Mouse (Mus musculus): ENCODE measurements around the gene Olfr1459. TPM values are rescaled to one million over a fixed set of nuclear protein-coding genes. Genes with fewer than 3 reads are reported as not detected.

The Olfr1459 gene
- not detected in 2 replicates for polyA plus RNA-seq (2014; fragmentation: Nextera tagmentation; extraction: Ambion mirVana)

- DNase-seq, result no peak
- Histone ChIP-seq H3K4me2 (ENCODE audit: low read length) (no peak within 1 kb of the TSS), H3K9me3 (ENCODE audit: control insufficient read depth, low read length) (peaks cover 18% of the 10 kb centered on the region; the same call in 1 of the 2 replicates), H3K27ac (replicated peaks; ENCODE audit: low read depth, low read length) (no peak within 1 kb of the TSS), H3K4me3 (replicated peaks; ENCODE audit: low read depth, low read length) (no peak within 1 kb of the TSS), H3K4me1 (ENCODE audit: control insufficient read depth, insufficient read depth, low read length) (no peaks in the 10 kb centered on the region), H3K9ac (replicated peaks; ENCODE audit: low read length) (no peak within 1 kb of the TSS), H3K27me3 (ENCODE audit: control insufficient read depth, insufficient read depth, low read length) (no peaks in the 10 kb centered on the region), H3K36me3 (ENCODE audit: control insufficient read depth, insufficient read depth, low read length) (no peaks in the 10 kb centered on the region)
- no peak for ATAC-seq (ENCODE audit: low FRiP score, low TSS enrichment)
- WGBS, result 76% methylated on average over 1 of the region's 1 CpGs
Measured at GRCm38 (mm10) chr19:13149449-13149848, at the start of gene Olfr1459. Olfr1459 (minus strand) TSS chr19:13149549.

DNA sequence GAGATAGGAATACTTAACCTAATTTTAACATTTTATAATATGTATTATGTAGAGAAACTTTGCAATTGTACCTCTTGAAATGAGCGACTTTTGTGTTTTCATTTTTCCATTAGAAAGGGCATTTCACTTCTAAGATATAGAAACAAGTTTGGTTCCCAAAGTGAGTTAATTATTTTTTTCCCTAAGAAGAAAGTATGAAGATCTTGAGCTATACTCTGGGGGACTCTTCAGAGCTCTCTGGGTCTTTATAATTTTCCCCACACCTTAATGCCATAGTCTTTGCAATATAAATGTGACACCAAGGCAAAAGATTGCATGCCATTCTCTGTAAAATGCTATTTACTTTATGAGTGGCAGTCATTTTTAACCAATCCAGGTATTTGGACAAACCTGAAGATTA lies 36.1 kb upstream of the Olfr1459 start, which contains the start of gene Olfr1462:
Gene Olfr1462, plus strand, starts transcription at position 301 of the 400 bp plus-strand sequence.
- no peak for ATAC-seq (ENCODE audit: low FRiP score, low TSS enrichment)
- Histone ChIP-seq H3K4me1 (ENCODE audit: control insufficient read depth, insufficient read depth, low read length) (no peaks in the 10 kb centered on the region), H3K27me3 (ENCODE audit: control insufficient read depth, insufficient read depth, low read length) (no peaks in the 10 kb centered on the region), H3K4me3 (replicated peaks; ENCODE audit: low read depth, low read length) (no peak within 1 kb of the TSS), H3K27ac (replicated peaks; ENCODE audit: low read depth, low read length) (no peak within 1 kb of the TSS), H3K4me2 (ENCODE audit: low read length) (no peak within 1 kb of the TSS), H3K9me3 (ENCODE audit: control insufficient read depth, low read length) (peaks cover 9% of the 10 kb centered on the region; the same call in 1 of the 2 replicates), H3K9ac (replicated peaks; ENCODE audit: low read length) (no peak within 1 kb of the TSS), H3K36me3 (ENCODE audit: control insufficient read depth, insufficient read depth, low read length) (no peaks in the 10 kb centered on the region)
- no peak for DNase-seq
- WGBS, result 86% methylated on average over 1 of the region's 1 CpGs

DNA sequence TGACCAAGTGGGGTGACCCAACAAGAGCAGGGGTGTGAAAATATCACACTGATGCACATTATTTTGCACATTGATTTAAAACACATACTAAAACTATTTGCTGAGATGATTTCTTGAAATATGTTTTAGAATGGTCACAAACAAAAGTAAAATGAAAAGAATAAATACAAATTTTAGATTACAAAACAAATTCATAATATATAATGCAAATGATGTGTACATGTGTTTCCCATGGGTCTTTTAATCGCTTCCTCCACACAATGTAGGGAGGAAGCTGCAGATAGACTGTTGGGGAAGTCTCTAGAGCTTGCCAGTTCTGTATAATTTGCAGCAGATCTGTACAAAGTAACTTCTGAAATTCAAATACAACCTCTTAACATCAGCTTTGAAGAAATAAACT lies 13.4 kb upstream of the Olfr1459 start, which contains the start of gene Olfr1461:
Gene Olfr1461, plus strand, starts transcription at position 301 of the 400 bp plus-strand sequence.
- no peaks in the 10 kb centered on the region for H3K4me1 ChIP-seq (ENCODE audit: control insufficient read depth, insufficient read depth, low read length)
- H3K9me3 ChIP-seq (ENCODE audit: control insufficient read depth, low read length), result peaks cover 3% of the 10 kb centered on the region; the same call in 1 of the 2 replicates
- H3K4me3 ChIP-seq (replicated peaks; ENCODE audit: low read depth, low read length), result no peak within 1 kb of the TSS
- H3K4me2 ChIP-seq (ENCODE audit: low read length), result no peak within 1 kb of the TSS
- no peaks in the 10 kb centered on the region for H3K27me3 ChIP-seq (ENCODE audit: control insufficient read depth, insufficient read depth, low read length)
- no peak within 1 kb of the TSS for H3K27ac ChIP-seq (replicated peaks; ENCODE audit: low read depth, low read length)
- no peak for ATAC-seq (ENCODE audit: low FRiP score, low TSS enrichment)
- no peak for DNase-seq
- H3K36me3 ChIP-seq (ENCODE audit: control insufficient read depth, insufficient read depth, low read length), result no peaks in the 10 kb centered on the region
- 35% methylated on average over 1 of the region's 1 CpGs for WGBS
- no peak within 1 kb of the TSS for H3K9ac ChIP-seq (replicated peaks; ENCODE audit: low read length)

- H3K4me2 ChIP-seq (ENCODE audit: low read length), result no peak within 1 kb of the TSS
- H3K27me3 ChIP-seq (ENCODE audit: control insufficient read depth, insufficient read depth, low read length), result no peaks in the 10 kb centered on the region
- no peak within 1 kb of the TSS for H3K9ac ChIP-seq (replicated peaks; ENCODE audit: low read length)
- no peak within 1 kb of the TSS for H3K27ac ChIP-seq (replicated peaks; ENCODE audit: low read depth, low read length)
- ATAC-seq (ENCODE audit: low FRiP score, low TSS enrichment) (no peak), DNase-seq (no peak)
- peaks cover 7% of the 10 kb centered on the region for H3K9me3 ChIP-seq (ENCODE audit: control insufficient read depth, low read length)
- 93% methylated on average over 3 of the region's 3 CpGs for WGBS
- H3K36me3 ChIP-seq (ENCODE audit: control insufficient read depth, insufficient read depth, low read length), result no peaks in the 10 kb centered on the region
- no peaks in the 10 kb centered on the region for H3K4me1 ChIP-seq (ENCODE audit: control insufficient read depth, insufficient read depth, low read length)
- no peak within 1 kb of the TSS for H3K4me3 ChIP-seq (replicated peaks; ENCODE audit: low read depth, low read length)
Measured at GRCm38 (mm10) chr19:13106675-13107074, 42.7 kb downstream of the Olfr1459 start, which contains the start of gene Olfr1458. Olfr1458 (minus strand) TSS chr19:13106775.

GRCm38 (mm10) chr19:13097791-13098190 lies 51.6 kb downstream of the Olfr1459 start, which contains the start of gene Olfr1457:
Olfr1457 (minus strand) TSS chr19:13097891.
- DNase-seq (no peak), ATAC-seq (ENCODE audit: low FRiP score, low TSS enrichment) (no peak)
- Histone ChIP-seq H3K36me3 (ENCODE audit: control insufficient read depth, insufficient read depth, low read length) (no peaks in the 10 kb centered on the region), H3K4me1 (ENCODE audit: control insufficient read depth, insufficient read depth, low read length) (no peaks in the 10 kb centered on the region), H3K4me2 (ENCODE audit: low read length) (no peak within 1 kb of the TSS), H3K4me3 (replicated peaks; ENCODE audit: low read depth, low read length) (no peak within 1 kb of the TSS), H3K9ac (replicated peaks; ENCODE audit: low read length) (no peak within 1 kb of the TSS), H3K9me3 (ENCODE audit: control insufficient read depth, low read length) (0 out of 2 replicates have a peak, but pooled peaks cover 19% of the 10 kb centered on the region), H3K27ac (replicated peaks; ENCODE audit: low read depth, low read length) (no peak within 1 kb of the TSS), H3K27me3 (ENCODE audit: control insufficient read depth, insufficient read depth, low read length) (no peaks in the 10 kb centered on the region)
- WGBS, result 71% methylated on average over 2 of the region's 2 CpGs

DNA sequence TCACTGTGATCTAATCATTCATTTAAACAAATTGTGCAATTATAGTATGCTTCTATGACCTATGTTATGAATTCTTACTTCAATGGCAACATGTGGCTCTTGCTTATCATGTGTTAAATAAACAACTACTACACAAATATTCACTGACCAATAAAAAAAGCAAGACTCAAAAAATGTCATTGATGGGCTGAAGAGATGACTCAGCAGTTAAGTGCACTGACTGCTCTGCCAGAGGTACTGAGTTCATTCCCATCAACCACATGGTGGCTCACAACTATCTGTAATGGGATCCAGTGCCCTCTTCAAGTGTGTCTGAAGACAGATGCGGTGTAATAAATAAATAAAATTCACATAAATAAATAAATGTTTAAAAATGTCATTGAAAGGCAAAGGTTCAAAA lies 55.4 kb downstream of the Olfr1459 start:
- peaks cover 21% of the 10 kb centered on the region; the same call in 1 of the 2 replicates for H3K9me3 ChIP-seq (ENCODE audit: control insufficient read depth, low read length)
- H3K27me3 ChIP-seq (ENCODE audit: control insufficient read depth, insufficient read depth, low read length), result no peaks in the 10 kb centered on the region
- H3K4me3 ChIP-seq (replicated peaks; ENCODE audit: low read depth, low read length), result no peak overlapping the region
- ATAC-seq (ENCODE audit: low FRiP score, low TSS enrichment) (no peak), DNase-seq (no peak)
- H3K4me2 ChIP-seq (ENCODE audit: low read length), result no peak overlapping the region
- no peak overlapping the region for H3K27ac ChIP-seq (replicated peaks; ENCODE audit: low read depth, low read length)
- no peak overlapping the region for H3K9ac ChIP-seq (replicated peaks; ENCODE audit: low read length)
- H3K4me1 ChIP-seq (ENCODE audit: control insufficient read depth, insufficient read depth, low read length), result no peaks in the 10 kb centered on the region
- WGBS, result 86% methylated on average over 1 of the region's 1 CpGs
- no peaks in the 10 kb centered on the region for H3K36me3 ChIP-seq (ENCODE audit: control insufficient read depth, insufficient read depth, low read length)

Other genes with a start within 250 kb of the Olfr1459 start
- gene Olfr1447, start 245.8 kb downstream of the Olfr1459 start, polyA plus RNA-seq (2014; fragmentation: Nextera tagmentation; extraction: Ambion mirVana), result not detected in 2 replicates
- gene Olfr1448, start 225.1 kb downstream of the Olfr1459 start, polyA plus RNA-seq (2014; fragmentation: Nextera tagmentation; extraction: Ambion mirVana), result not detected in 2 replicates
- gene Olfr1449, start 218.7 kb downstream of the Olfr1459 start, polyA plus RNA-seq (2014; fragmentation: Nextera tagmentation; extraction: Ambion mirVana), result not detected in 2 replicates
- gene Olfr1450, start 199.3 kb downstream of the Olfr1459 start, polyA plus RNA-seq (2014; fragmentation: Nextera tagmentation; extraction: Ambion mirVana), result not detected in 2 replicates
- gene Olfr1451, start 154.5 kb downstream of the Olfr1459 start, polyA plus RNA-seq (2014; fragmentation: Nextera tagmentation; extraction: Ambion mirVana), result not detected in 2 replicates
- not detected in 2 replicates for gene Olfr1453, start 121.2 kb downstream of the Olfr1459 start, polyA plus RNA-seq (2014; fragmentation: Nextera tagmentation; extraction: Ambion mirVana)
- gene Olfr1454, start 88.9 kb downstream of the Olfr1459 start, polyA plus RNA-seq (2014; fragmentation: Nextera tagmentation; extraction: Ambion mirVana), result not detected in 2 replicates
- gene Olfr1457, start 51.7 kb downstream of the Olfr1459 start, polyA plus RNA-seq (2014; fragmentation: Nextera tagmentation; extraction: Ambion mirVana), result not detected in 2 replicates
- gene Olfr1458, start 42.8 kb downstream of the Olfr1459 start, polyA plus RNA-seq (2014; fragmentation: Nextera tagmentation; extraction: Ambion mirVana), result not detected in 2 replicates
- gene Olfr1461, start 13.5 kb upstream of the Olfr1459 start, polyA plus RNA-seq (2014; fragmentation: Nextera tagmentation; extraction: Ambion mirVana), result not detected in 2 replicates
- gene Olfr1462, start 36.2 kb upstream of the Olfr1459 start, polyA plus RNA-seq (2014; fragmentation: Nextera tagmentation; extraction: Ambion mirVana), result not detected in 2 replicates
- not detected in 2 replicates for gene Olfr1463, start 81.8 kb upstream of the Olfr1459 start, polyA plus RNA-seq (2014; fragmentation: Nextera tagmentation; extraction: Ambion mirVana)
- gene Olfr1465, start 166.0 kb upstream of the Olfr1459 start, polyA plus RNA-seq (2014; fragmentation: Nextera tagmentation; extraction: Ambion mirVana), result not detected in 2 replicates
- not detected in 2 replicates for gene Olfr1466, start 189.3 kb upstream of the Olfr1459 start, polyA plus RNA-seq (2014; fragmentation: Nextera tagmentation; extraction: Ambion mirVana)
- gene Olfr1467, start 212.7 kb upstream of the Olfr1459 start, polyA plus RNA-seq (2014; fragmentation: Nextera tagmentation; extraction: Ambion mirVana), result not detected in 2 replicates